Mouse (Mus musculus) thymus, postnatal 36 days (tissue): ENCODE measurements around the gene Lmna.

ENCODE experiments used
- DNase-seq, 2 experiments: peaks; one replicate each; pipeline ENCODE4 v3.0.0; 2022; ENCODE audit warnings: mixed read lengths in 2 of 2

The Lmna gene

DNA sequence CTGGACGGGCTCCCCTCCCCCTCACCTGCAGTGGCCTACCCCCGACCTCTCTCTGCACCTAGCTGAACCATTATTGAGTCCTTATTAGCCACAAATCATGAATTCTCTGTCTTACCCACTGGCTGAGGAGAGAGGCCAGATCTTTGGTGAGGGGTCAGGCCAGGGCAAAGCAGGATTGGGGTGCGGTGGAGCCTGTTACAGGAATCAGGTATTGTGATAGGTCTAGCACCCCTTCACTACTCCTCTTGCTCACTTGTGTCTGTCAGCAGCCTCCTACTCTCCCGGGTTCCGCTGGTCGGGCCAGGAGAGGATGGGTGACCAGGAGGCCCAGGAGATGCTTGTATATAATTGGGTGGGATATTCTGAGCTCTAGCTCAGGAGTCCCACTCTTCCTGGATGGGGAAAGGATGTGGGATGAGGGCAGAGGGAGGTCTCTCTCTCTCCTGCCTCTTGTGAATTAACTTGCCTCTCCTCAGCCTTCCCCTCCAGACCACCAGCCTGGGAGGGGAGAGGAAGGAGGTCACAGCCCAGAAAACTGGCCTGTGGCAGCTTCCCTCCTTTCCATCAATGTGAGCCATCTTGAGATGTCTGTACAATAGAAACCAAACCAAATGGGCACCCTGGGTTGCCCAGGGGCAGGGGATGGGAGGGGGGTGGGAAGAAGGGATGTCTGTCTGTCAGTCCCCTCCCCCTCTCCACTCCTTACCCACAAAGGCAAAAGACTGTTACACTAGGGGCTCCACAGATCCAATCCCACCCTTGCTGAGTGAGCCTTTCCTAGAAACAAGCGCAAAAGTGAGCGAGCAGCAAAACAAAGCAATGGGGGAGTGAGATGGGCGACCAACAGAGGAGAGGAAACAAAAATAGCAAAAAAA is 28.8 kb upstream of the Lmna start:
- no peak for DNase-seq

DNA sequence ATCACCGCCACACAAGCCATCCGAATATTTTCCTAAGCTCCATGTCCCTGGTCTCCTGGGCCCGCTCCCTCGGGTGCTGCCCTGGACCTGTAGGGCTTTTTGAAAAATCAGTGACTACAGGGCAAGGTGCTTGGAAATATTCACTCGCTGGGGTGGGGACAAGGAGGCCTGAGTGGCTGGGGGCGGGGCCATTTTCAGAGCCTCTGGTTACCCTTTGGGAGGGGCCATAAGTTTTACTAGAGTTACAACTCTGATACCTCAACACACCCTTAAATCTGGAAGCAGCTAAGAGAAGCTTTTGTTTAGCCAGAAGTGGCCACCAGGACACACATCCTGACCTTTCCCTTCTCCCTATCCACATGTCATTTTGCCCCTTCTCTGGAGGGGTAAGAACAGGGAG is 27.4 kb upstream of the Lmna start:
- DNase-seq, result no peak

GRCm38 (mm10) chr3:88536103-88536930 is 26.6 kb upstream of the Lmna start:
- DNase-seq, result peak in 1 of 2 experiments; percentile 37

DNA sequence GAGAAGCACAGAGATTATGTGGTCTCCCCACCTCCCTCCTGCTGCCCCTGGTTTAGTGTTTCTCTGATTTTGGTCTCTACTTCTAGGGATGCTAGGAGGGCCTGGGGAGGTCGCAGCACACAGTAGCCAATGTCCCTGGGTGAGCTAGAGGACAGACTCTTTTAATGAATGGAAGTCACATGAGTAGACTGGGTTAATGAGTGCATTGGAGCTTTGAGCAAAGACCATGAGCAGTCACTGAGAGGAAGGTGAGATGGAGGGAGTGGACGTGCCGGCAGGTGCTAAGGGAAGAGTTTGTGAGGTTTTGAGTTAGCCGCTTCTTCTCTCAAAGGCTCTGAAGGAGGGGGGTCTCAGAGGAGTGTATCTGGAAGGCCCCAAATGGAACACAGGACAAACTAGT is 25.8 kb upstream of the Lmna start:
- no peak for DNase-seq

DNA sequence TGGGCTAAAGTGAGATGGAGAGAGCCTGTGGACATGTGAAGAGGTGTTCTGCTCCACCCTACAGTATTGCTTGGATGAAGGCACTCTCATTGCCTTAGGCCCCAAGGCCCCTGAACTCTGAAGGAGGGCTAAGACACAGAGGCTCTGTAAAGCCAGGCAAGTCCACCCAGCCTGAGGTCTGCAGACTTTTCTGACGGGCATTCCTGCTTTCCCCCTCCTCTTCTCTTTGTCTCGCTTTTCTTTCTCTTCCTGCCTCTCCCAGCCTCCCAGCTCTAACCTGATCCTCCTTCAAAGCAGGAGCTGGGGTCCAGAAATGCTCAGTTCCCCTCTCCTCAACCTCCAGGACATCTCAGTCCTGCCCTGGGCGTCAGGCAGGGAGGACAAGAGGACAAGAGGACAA is 25.2 kb upstream of the Lmna start:
- DNase-seq, result no peak

- peak in 1 of 2 experiments; percentile 36 for DNase-seq
Observed at GRCm38 (mm10) chr3:88533706-88534105, 23.9 kb upstream of the Lmna start.

DNA sequence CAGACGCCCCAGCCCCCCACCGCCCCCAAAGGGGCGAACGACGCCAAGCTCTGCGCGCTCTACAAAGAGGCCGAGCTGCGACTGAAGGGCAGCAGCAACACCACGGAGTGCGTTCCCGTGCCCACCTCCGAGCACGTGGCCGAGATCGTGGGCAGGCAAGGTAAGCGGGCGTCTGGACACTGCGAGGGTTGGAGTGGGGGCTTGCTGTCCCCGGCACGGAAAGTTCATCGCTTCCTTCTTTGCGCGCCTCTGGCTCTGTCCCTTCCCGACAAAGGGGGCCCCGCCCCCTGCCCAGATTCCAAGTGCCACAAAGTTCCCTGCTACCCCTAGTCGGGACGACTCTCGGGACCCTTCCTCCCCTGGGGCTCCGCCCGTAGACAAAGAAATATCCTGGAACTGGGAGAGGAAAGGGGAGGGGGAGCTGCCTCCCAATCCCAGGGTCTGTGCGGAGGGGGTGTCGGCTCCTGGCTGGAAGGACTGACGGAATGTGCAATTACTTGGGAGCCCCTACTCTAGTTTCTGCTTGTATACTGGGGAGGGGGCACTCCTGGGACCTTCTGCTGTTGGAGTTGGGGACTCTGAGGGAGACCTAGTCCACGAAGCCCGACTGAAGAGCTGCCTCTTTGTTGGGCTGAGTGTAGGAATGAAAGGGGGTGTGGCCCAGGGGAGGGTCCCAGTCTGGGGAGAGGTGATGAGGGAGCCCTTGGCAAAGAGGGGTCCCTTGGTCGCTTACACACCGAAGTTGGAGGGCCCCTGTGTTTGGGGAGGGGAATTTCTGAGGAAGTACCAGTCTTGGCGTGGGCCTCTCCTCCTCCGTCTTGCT is 23.1 kb upstream of the Lmna start:
- DNase-seq, result peak; percentile 36 to 63

DNA sequence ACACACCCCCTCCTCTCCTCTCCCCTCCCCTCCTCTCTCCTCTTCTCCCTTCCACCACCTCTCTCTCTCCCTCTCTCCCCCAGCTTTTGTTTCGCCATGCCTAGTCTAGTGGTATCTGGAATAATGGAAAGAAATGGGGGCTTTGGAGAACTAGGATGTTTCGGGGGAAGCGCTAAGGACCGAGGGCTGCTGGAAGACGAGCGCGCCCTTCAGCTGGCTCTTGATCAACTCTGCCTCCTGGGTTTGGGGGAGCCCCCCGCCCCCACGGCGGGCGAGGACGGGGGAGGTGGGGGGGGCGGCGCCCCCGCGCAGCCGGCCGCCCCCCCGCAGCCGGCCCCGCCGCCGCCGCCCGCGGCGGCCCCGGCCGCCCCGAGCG is 22.5 kb upstream of the Lmna start, which contains the start of gene Mex3a:
TSS of gene Mex3a (plus strand) at position 97 of the 376 bp plus-strand sequence.
- peak; percentile 25 to 53 for DNase-seq

GRCm38 (mm10) chr3:88531348-88532298 is 21.9 kb upstream of the Lmna start:
- DNase-seq, result peak; percentile 92 to 97

GRCm38 (mm10) chr3:88530082-88530864 is 20.5 kb upstream of the Lmna start:
- peak in 1 of 2 experiments; percentile 42 for DNase-seq

DNA sequence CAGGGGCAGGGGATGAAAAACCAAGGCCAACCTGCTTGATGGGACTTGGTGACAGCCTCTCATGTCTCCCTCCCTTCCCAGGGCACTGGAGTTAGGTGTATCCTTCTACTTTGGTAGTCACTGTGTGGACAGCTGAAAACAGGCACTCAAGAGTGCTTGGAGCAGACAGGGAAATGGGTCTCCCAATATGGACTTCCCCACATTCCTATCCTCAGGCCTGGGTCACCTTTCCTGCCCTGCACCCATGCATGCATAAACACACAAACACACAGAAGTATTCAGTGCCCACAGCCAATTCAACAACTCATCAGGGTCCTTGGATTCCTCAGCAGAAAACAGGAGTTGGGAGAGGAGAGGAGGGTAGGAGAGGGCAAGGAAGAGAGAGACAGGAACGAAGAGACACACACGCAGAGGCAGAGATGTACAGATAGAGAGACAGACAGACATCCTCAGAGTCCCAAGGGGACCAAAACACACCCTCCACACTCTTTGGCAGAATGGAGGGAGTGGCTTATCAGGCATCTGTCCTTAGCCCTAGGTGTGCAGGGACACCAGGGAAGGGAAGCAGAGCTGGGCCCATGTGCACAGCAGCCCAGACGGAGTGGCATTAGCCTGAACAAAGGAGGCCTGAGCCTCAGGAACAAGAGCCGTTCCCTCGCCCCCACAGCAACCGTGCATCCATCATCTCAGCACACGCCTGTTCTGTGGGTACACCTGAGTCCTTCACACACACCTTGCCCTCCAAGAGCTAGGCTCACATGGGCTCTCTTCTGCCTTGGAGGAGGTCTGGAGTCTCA is 19.6 kb upstream of the Lmna start:
- DNase-seq, result no peak

DNA sequence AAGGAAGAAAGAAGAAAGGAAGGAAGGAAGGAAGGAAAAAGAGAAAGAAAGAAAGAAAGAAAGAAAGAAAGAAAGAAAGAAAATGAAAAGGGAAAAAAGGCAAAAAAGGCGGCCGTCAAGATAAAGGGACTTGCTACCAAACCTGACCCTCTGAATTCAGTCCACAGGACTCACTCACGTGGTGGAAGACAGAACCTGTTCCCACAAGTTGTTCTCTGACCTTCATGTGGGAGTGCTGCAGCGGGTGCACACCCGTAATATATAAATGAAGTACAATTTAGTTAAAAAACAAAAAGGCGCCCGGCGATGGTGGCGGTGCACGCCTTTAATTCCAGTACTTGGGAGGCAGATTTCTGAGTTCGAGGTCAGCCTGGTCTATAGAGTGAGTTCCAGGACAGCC is 18.9 kb upstream of the Lmna start:
- DNase-seq, result no peak

- DNase-seq, result peak in 1 of 2 experiments; percentile 40
Observed at GRCm38 (mm10) chr3:88527565-88527964, 17.8 kb upstream of the Lmna start.

DNA sequence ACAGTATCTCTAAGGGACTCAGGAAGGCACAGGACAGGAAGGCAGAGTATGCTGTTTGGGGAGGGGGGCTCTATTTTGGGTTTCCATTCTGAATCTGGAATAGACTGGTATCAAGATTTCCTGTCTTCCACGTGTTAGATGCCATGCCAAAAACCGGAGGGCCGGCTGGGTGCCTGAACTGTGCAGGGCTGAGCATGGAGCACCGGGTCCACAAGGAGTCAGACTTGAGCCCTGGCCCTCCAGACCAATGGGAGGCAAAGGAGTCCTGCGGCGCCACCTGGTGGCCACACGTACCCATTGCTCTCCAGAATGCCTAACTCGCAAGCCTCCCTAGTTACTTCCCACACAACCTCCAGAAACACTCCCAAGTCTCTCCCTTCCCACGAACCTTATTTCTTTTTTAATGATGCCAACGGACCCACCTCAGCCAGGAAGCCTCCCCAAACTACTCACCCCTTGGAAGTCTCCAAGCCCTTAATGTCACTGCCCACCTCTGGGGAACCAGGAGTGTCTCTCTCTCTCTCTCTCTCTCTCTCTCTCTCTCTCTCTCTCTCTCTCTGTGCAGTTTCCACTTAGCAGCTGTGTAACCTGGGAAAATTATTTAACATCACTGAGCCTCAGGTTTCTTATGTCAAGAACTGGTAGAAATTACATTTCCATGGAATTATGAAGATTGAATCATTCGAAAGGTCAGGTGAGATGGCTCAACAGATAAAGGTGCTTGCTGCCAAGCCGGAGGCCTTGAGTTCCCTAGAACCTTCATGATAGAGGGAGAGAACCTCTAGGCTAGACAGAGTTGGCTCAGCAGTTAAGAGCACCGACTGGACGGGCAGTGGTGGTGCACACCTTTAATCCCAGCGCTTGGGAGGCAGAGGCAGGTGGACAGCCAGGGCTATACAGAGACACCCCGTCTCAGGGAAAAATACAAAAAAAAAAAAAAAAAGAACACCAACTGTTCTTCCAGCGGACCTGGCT is 16.7 kb upstream of the Lmna start:
- peak; percentile 78 to 81 for DNase-seq

DNA sequence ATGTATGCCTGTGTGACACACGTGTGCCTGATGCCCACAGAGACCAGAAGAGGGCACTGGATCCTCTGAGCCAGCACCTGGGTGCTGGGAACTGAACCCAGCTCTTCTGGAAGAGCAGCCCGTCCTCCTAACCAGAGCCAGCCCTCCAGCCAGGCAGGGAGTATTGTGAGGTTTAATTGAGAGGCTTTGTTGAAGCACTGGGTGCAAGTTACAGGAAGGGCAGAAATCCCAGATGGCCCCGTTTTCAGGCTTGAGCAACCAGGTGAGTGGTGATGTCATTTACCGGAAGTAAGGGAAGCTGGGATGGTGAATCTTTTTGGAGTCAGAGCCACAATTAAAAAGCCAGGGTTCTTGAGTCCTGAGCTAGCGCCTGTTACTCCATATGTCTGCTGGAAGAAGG is 15.3 kb upstream of the Lmna start:
- DNase-seq, result no peak

DNA sequence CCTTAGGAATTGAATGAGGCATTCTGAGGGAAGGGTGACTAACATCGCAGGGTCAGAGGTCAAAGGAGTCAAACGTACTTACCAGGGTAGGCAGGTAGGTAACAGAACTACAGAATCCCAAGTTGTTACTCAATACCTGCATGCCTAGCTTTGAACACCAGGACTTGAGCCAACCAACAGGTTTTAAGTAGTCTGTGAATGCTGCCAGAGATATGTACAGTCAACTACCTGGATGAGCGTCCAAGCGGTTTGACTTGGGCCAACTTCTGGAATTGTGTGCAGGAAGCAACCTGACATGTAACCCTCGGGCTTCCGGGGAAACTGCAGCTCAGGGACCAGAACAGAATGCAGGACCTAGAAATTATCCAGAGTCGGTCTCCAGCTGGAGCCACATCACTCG is 13.3 kb upstream of the Lmna start:
- no peak for DNase-seq

DNA sequence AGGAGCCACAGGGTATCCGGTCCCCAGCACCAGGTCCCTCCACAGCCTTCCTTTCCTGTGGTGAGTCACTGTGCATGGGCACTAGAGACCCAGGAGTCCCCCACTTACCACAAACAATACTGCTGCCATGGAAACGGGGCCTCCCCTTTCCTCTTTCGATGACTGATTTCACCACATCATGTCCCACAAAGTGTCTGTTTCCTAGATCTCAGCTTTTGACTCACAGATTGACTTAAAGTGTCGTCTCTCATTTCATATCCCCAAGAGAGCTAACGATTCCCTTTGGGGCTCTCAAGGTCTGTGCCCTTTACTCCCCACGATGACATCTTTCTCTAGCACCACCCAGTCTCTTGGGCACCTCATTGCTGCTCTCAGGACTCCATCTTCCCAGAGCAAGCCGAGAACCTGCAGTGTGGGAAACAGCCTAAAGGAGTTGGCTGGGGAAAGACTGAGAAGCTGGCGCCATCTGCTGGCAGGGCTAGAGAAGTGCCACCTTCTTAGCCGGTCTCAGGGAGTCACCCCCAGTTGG is 12.1 kb upstream of the Lmna start:
- DNase-seq, result peak; percentile 73

GRCm38 (mm10) chr3:88521156-88521555 is 11.4 kb upstream of the Lmna start:
- no peak for DNase-seq
